Mouse (Mus musculus): ENCODE measurements around the gene Saxo1.
A peak's percentile ranks its signal among the peaks of the same experiment; 100 is the strongest.

DNA sequence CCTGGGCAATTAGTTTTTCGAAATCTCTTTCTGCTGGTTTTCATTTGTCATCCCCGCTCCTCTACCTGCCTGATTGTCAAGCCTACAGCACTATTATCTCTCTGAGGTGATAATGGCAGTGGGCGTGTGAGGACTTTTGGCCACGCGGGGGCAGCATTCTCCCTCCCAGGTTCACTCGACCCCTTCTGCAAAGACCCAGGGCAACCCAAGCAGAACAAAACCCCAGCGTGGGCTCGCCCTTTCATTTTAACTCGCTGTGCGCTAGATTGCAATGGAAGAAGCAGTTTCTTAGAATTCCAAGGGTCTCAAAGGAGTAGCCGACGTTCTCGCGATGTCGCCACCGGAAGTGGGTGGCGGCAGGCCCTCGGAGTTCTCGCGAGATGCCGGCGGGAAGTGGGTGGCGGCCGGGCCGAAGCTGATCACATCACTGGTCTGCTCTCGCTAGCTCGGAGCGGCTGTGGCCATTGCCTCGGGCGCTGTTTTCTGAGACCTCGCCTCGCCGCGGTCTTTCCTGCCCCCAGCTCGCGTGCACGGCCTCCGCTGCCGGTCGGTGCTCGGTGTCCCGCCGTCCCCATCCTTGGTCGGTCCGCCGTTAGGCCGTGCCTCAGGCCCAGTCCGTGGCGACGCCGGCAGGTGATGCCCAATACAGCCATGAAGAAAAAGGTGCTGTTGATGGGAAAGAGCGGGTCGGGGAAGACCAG lies 17.3 kb upstream of the Saxo1 start, which contains the start of gene Rraga:
- TF ChIP-seq CTCF (IDR thresholded peaks at IDR 0.05; ENCODE audit: borderline replicate concordance, insufficient read depth, low read length), result peak; percentile 31; the same call in 1 of the 2 replicates
- peak; percentile 98 for TF ChIP-seq POLR2A (IDR thresholded peaks at IDR 0.05; ENCODE audit: low read depth, low read length)

All from embryonic fibroblast, embryonic 13.5 days (primary cell).